Mouse (Mus musculus): ENCODE measurements at regions not wholly inside any gene's neighbourhood (a gene's known extent, or its start where the extent isn't known, plus 50 kb on each side); places are given as distances from the start of the nearest gene placed in this dataset.

- 36% methylated on average over 5 of the region's 5 CpGs for whole genome bisulfite sequencing
- DNase-seq (no peak), ATAC-seq (ENCODE audit: low FRiP score, low TSS enrichment) (no peak)
- H3K36me3 ChIP-seq (ENCODE audit: control insufficient read depth, insufficient read depth, low read length): no peaks in the 10 kb centered on the region
- H3K27me3 ChIP-seq (ENCODE audit: control insufficient read depth, insufficient read depth, low read length): no peaks in the 10 kb centered on the region
- H3K9me3 ChIP-seq (ENCODE audit: control insufficient read depth, low read length): no peaks in the 10 kb centered on the region
- H3K27ac ChIP-seq (replicated peaks; ENCODE audit: low read depth, low read length): no peak overlapping the region
- no peak overlapping the region for H3K4me2 ChIP-seq (ENCODE audit: low read length)
- H3K4me3 ChIP-seq (replicated peaks; ENCODE audit: low read depth, low read length): no peak overlapping the region
- H3K9ac ChIP-seq (replicated peaks; ENCODE audit: low read length): no peak overlapping the region
- no peaks in the 10 kb centered on the region for H3K4me1 ChIP-seq (ENCODE audit: control insufficient read depth, insufficient read depth, low read length)
Observed at GRCm38 (mm10) chr11:84624100-84624499, 98.8 kb upstream of the Lhx1 start.

GRCm38 (mm10) chr11:84619713-84620112, 94.4 kb upstream of the Lhx1 start:
- DNase-seq (no peak), ATAC-seq (ENCODE audit: low FRiP score, low TSS enrichment) (no peak)
- no peaks in the 10 kb centered on the region for H3K27me3 ChIP-seq (ENCODE audit: control insufficient read depth, insufficient read depth, low read length)
- H3K9me3 ChIP-seq (ENCODE audit: control insufficient read depth, low read length): no peaks in the 10 kb centered on the region
- H3K4me1 ChIP-seq (ENCODE audit: control insufficient read depth, insufficient read depth, low read length): no peaks in the 10 kb centered on the region
- no peak overlapping the region for H3K4me2 ChIP-seq (ENCODE audit: low read length)
- no peak overlapping the region for H3K27ac ChIP-seq (replicated peaks; ENCODE audit: low read depth, low read length)
- no peak overlapping the region for H3K4me3 ChIP-seq (replicated peaks; ENCODE audit: low read depth, low read length)
- no peak overlapping the region for H3K9ac ChIP-seq (replicated peaks; ENCODE audit: low read length)
- no peaks in the 10 kb centered on the region for H3K36me3 ChIP-seq (ENCODE audit: control insufficient read depth, insufficient read depth, low read length)
- 86% methylated on average over 4 of the region's 4 CpGs for WGBS

GRCm38 (mm10) chr11:84618576-84618975, 93.2 kb upstream of the Lhx1 start:
- H3K36me3 ChIP-seq (ENCODE audit: control insufficient read depth, insufficient read depth, low read length): no peaks in the 10 kb centered on the region
- DNase-seq (no peak), ATAC-seq (ENCODE audit: low FRiP score, low TSS enrichment) (no peak)
- H3K9me3 ChIP-seq (ENCODE audit: control insufficient read depth, low read length): no peaks in the 10 kb centered on the region
- H3K4me1 ChIP-seq (ENCODE audit: control insufficient read depth, insufficient read depth, low read length): no peaks in the 10 kb centered on the region
- WGBS: 90% methylated on average over 3 of the region's 3 CpGs
- no peaks in the 10 kb centered on the region for H3K27me3 ChIP-seq (ENCODE audit: control insufficient read depth, insufficient read depth, low read length)
- H3K4me2 ChIP-seq (ENCODE audit: low read length): no peak overlapping the region
- no peak overlapping the region for H3K9ac ChIP-seq (replicated peaks; ENCODE audit: low read length)
- H3K4me3 ChIP-seq (replicated peaks; ENCODE audit: low read depth, low read length): no peak overlapping the region
- no peak overlapping the region for H3K27ac ChIP-seq (replicated peaks; ENCODE audit: low read depth, low read length)

GRCm38 (mm10) chr11:84612982-84613720, 87.8 kb upstream of the Lhx1 start:
- DNase-seq (no peak), ATAC-seq (ENCODE audit: low FRiP score, low TSS enrichment) (no peak)
- H3K36me3 ChIP-seq (ENCODE audit: control insufficient read depth, insufficient read depth, low read length): no peaks in the 10 kb centered on the region
- no peak overlapping the region for H3K4me2 ChIP-seq (ENCODE audit: low read length)
- H3K9ac ChIP-seq (replicated peaks; ENCODE audit: low read length): no peak overlapping the region
- H3K27me3 ChIP-seq (ENCODE audit: control insufficient read depth, insufficient read depth, low read length): no peaks in the 10 kb centered on the region
- 72% methylated on average over 9 of the region's 9 CpGs for WGBS
- no peaks in the 10 kb centered on the region for H3K4me1 ChIP-seq (ENCODE audit: control insufficient read depth, insufficient read depth, low read length)
- H3K27ac ChIP-seq (replicated peaks; ENCODE audit: low read depth, low read length): no peak overlapping the region
- H3K4me3 ChIP-seq (replicated peaks; ENCODE audit: low read depth, low read length): no peak overlapping the region
- H3K9me3 ChIP-seq (ENCODE audit: control insufficient read depth, low read length): no peaks in the 10 kb centered on the region

- 72% methylated on average over 4 of the region's 4 CpGs for WGBS
- Histone ChIP-seq H3K4me2 (ENCODE audit: low read length) (no peak overlapping the region), H3K9me3 (ENCODE audit: control insufficient read depth, low read length) (no peaks in the 10 kb centered on the region), H3K9ac (replicated peaks; ENCODE audit: low read length) (no peak overlapping the region), H3K4me3 (replicated peaks; ENCODE audit: low read depth, low read length) (no peak overlapping the region), H3K36me3 (ENCODE audit: control insufficient read depth, insufficient read depth, low read length) (no peaks in the 10 kb centered on the region), H3K27me3 (ENCODE audit: control insufficient read depth, insufficient read depth, low read length) (no peaks in the 10 kb centered on the region), H3K27ac (replicated peaks; ENCODE audit: low read depth, low read length) (no peak overlapping the region), H3K4me1 (ENCODE audit: control insufficient read depth, insufficient read depth, low read length) (no peaks in the 10 kb centered on the region)
- DNase-seq (no peak), ATAC-seq (ENCODE audit: low FRiP score, low TSS enrichment) (no peak)
Observed at GRCm38 (mm10) chr11:84611625-84611879, 86.2 kb upstream of the Lhx1 start.

- Histone ChIP-seq H3K27me3 (ENCODE audit: control insufficient read depth, insufficient read depth, low read length) (no peaks in the 10 kb centered on the region), H3K4me1 (ENCODE audit: control insufficient read depth, insufficient read depth, low read length) (no peaks in the 10 kb centered on the region), H3K9ac (replicated peaks; ENCODE audit: low read length) (no peak overlapping the region), H3K9me3 (ENCODE audit: control insufficient read depth, low read length) (no peaks in the 10 kb centered on the region), H3K4me2 (ENCODE audit: low read length) (no peak overlapping the region), H3K36me3 (ENCODE audit: control insufficient read depth, insufficient read depth, low read length) (no peaks in the 10 kb centered on the region), H3K27ac (replicated peaks; ENCODE audit: low read depth, low read length) (no peak overlapping the region), H3K4me3 (replicated peaks; ENCODE audit: low read depth, low read length) (no peak overlapping the region)
- no peak for ATAC-seq (ENCODE audit: low FRiP score, low TSS enrichment)
- peak; percentile 37 for DNase-seq
- WGBS: 63% methylated on average over 7 of the region's 7 CpGs
Observed at GRCm38 (mm10) chr11:84610774-84611624, 85.7 kb upstream of the Lhx1 start.

DNA sequence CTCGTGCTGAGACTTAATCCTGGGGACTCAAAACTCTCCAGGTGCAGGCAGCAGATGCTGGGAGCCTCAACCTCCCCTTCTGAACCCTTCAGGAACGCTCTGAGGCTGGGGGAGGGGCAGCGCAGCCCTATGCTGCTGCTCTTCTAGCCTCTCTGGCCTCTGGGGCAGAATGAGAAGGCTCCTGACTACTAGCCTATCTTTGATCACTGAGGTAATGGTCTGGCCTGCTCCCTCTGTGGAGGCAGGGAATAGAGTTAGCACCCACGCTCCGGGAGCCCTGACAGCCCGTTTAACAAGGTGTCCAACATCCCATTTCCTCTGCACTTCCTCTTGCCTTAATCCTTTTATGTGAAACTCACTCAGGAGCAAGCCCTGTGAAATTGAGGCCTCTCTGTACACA, 79.4 kb upstream of the Lhx1 start:
- H3K27ac ChIP-seq (replicated peaks; ENCODE audit: low read depth, low read length): no peak overlapping the region
- H3K27me3 ChIP-seq (ENCODE audit: control insufficient read depth, insufficient read depth, low read length): no peaks in the 10 kb centered on the region
- no peak overlapping the region for H3K9ac ChIP-seq (replicated peaks; ENCODE audit: low read length)
- ATAC-seq (ENCODE audit: low FRiP score, low TSS enrichment) (no peak), DNase-seq (peak; percentile 49)
- no peaks in the 10 kb centered on the region for H3K9me3 ChIP-seq (ENCODE audit: control insufficient read depth, low read length)
- no peak overlapping the region for H3K4me2 ChIP-seq (ENCODE audit: low read length)
- H3K4me1 ChIP-seq (ENCODE audit: control insufficient read depth, insufficient read depth, low read length): peaks cover 11% of the 10 kb centered on the region
- no peaks in the 10 kb centered on the region for H3K36me3 ChIP-seq (ENCODE audit: control insufficient read depth, insufficient read depth, low read length)
- H3K4me3 ChIP-seq (replicated peaks; ENCODE audit: low read depth, low read length): no peak overlapping the region
- 2% methylated on average over 6 of the region's 6 CpGs for WGBS

GRCm38 (mm10) chr11:84599267-84599841, 74.0 kb upstream of the Lhx1 start:
- Histone ChIP-seq H3K9ac (replicated peaks; ENCODE audit: low read length) (no peak overlapping the region), H3K4me1 (ENCODE audit: control insufficient read depth, insufficient read depth, low read length) (peaks cover 7% of the 10 kb centered on the region), H3K27ac (replicated peaks; ENCODE audit: low read depth, low read length) (peak overlapping the region; percentile 61), H3K27me3 (ENCODE audit: control insufficient read depth, insufficient read depth, low read length) (no peaks in the 10 kb centered on the region), H3K4me3 (replicated peaks; ENCODE audit: low read depth, low read length) (no peak overlapping the region), H3K36me3 (ENCODE audit: control insufficient read depth, insufficient read depth, low read length) (no peaks in the 10 kb centered on the region), H3K9me3 (ENCODE audit: control insufficient read depth, low read length) (no peaks in the 10 kb centered on the region), H3K4me2 (ENCODE audit: low read length) (peak overlapping the region; percentile 27; the same call in 1 of the 2 replicates)
- ATAC-seq (ENCODE audit: low FRiP score, low TSS enrichment) (no peak; the same call in 1 of the 2 replicates), DNase-seq (peak; percentile 72)
- 33% methylated on average over 15 of the region's 15 CpGs for WGBS
